9 mouse cellular contexts compared by ENCODE assay signal in genomic region chr10:121428011-121428711, GRCm38 (mm10). TPM values are rescaled to one million over a fixed set of nuclear protein-coding genes. Genes with fewer than 3 reads are reported as not detected.
DNase-seq lines count a peak whose midpoint lies in the region; TF ChIP-seq lines count a peak whose summit lies in the region.
"Had no signal": no experiment of that assay in that cellular context is flagged by ENCODE, and none has a peak within 500 bp of the region (broad histone marks: within the 10 kb centered on the region; RNA-seq: fewer than 3 reads in every experiment).

No protein-coding gene starts in this region.

- TF ChIP-seq CTCF in ES-Bruce4 (IDR thresholded peaks at IDR 0.05; ENCODE audit: low read depth, low read length): no peak
- no peak for TF ChIP-seq CTCF in cortical plate, adult 2 months (IDR thresholded peaks at IDR 0.05; ENCODE audit: extremely low read depth, insufficient read depth, low read length)

- 0 out of 2 replicates have a peak overlapping the region, but pooled peaks have one; percentile 10 for H3K27ac ChIP-seq in ES-Bruce4 (ENCODE audit: insufficient read depth, low read length)
- H3K27ac ChIP-seq in cortical plate, adult 2 months (ENCODE audit: insufficient read depth, low read length): peak overlapping the region; percentile 55
- peak overlapping the region; percentile 87 for H3K27ac ChIP-seq in limb, embryonic 10.5 days
- H3K27ac ChIP-seq: forebrain, embryonic 13.5 days had no signal

- DNase-seq in left cerebral cortex, adult 18-20 months (ENCODE audit: low spot score in 2 of 2): peak; percentile 50 to 65
- no peak for DNase-seq in left cerebral cortex, adult 11 months (ENCODE audit: low spot score)
- no peak for DNase-seq in limb, embryonic 10.5 days (ENCODE audit: low spot score)
- no peak for DNase-seq in adrenal gland, adult 8-10 months
- DNase-seq in retina, embryonic 14.5 days (ENCODE audit: low spot score): no peak
- no peak for DNase-seq in cerebellum, postnatal 10 days

- no peak for TF ChIP-seq POLR2A in ES-Bruce4 (IDR thresholded peaks at IDR 0.05; ENCODE audit: insufficient read depth, low read length)
- TF ChIP-seq POLR2A in cortical plate, adult 2 months (IDR thresholded peaks at IDR 0.05; ENCODE audit: extremely low read depth, insufficient read depth, low read length): peak; percentile 53; the same call in 1 of the 2 replicates

- peaks cover 21% of the 10 kb centered on the region for H3K4me1 ChIP-seq in ES-Bruce4 (ENCODE audit: control insufficient read depth, insufficient read depth, low read length)
- H3K4me1 ChIP-seq in cortical plate, adult 2 months (ENCODE audit: control insufficient read depth, insufficient read depth, low read length): peaks cover 17% of the 10 kb centered on the region
- H3K4me1 ChIP-seq in limb, embryonic 10.5 days: peaks cover 93% of the 10 kb centered on the region

- no peaks in the 10 kb centered on the region for H3K27me3 ChIP-seq in ES-Bruce4 (ENCODE audit: control insufficient read depth, insufficient read depth, low read length, poor library complexity, severe bottlenecking)
- no peaks in the 10 kb centered on the region for H3K27me3 ChIP-seq in limb, embryonic 10.5 days (ENCODE audit: low read depth, poor library complexity, severe bottlenecking)

- peak overlapping the region; percentile 21 for H3K4me3 ChIP-seq in ES-Bruce4 (ENCODE audit: low read depth, low read length)
- no peak overlapping the region for H3K4me3 ChIP-seq in cortical plate, adult 2 months (ENCODE audit: insufficient read depth, low read length)
- no peak overlapping the region for H3K4me3 ChIP-seq in limb, embryonic 10.5 days
- H3K4me3 ChIP-seq: forebrain, embryonic 13.5 days had no signal

- H3K9ac ChIP-seq in ES-Bruce4 (ENCODE audit: low read depth, poor library complexity, severe bottlenecking): no peak overlapping the region
- H3K9ac ChIP-seq: forebrain, embryonic 13.5 days had no signal

- whole genome bisulfite sequencing in limb, embryonic 10.5 days: 84% methylated on average over 15 of the region's 15 CpGs

- TF ChIP-seq EP300 in ES-Bruce4 (IDR thresholded peaks at IDR 0.05; ENCODE audit: insufficient read depth, low read depth, low read length): no peak

- no peaks in the 10 kb centered on the region for H3K36me3 ChIP-seq in ES-Bruce4 (ENCODE audit: control insufficient read depth, insufficient read depth, low read length, poor library complexity, severe bottlenecking)
- H3K36me3 ChIP-seq in limb, embryonic 10.5 days: peaks cover 5% of the 10 kb centered on the region; the same call in 1 of the 2 replicates

- no peaks in the 10 kb centered on the region for H3K9me3 ChIP-seq in ES-Bruce4 (replicated peaks; ENCODE audit: control insufficient read depth, insufficient read depth, low read length, poor library complexity, severe bottlenecking)
- H3K9me3 ChIP-seq in limb, embryonic 10.5 days (replicated peaks): no peaks in the 10 kb centered on the region
- H3K9me3 ChIP-seq: forebrain, embryonic 13.5 days had no signal

RNA-seq across cellular contexts. Expression of gene Rassf3, which starts 48.0 kb away (rescaled TPM):
- total RNA-seq in left cerebral cortex, adult 18-20 months (2021): 10 to 100 TPM; 39.4 to 49.7 TPM
- 41.7 and 46.6 TPM in 2 replicates for polyA plus RNA-seq in ES-Bruce4 (2011; ENCODE audit: insufficient read depth, insufficient read length, low read depth, missing spikeins)
- polyA plus RNA-seq in cortical plate, adult 2 months (2012; rRNA removed): 40.8 and 41.2 TPM in 2 replicates
- 18.0 and 21.1 TPM in 2 replicates for polyA plus RNA-seq in limb, embryonic 10.5 days (2016; fragmentation: Nextera tagmentation; extraction: Ambion mirVana)
- total RNA-seq in adrenal gland, adult 8-10 months (2022): 10 to 100 TPM; 36.3 to 54.6 (median 44.0) TPM

Comparison
In these comparisons a context has a peak if more than half of its experiments do, and no peak if none do; other contexts are left out.
1. DNase-seq: peak in left cerebral cortex, adult 18-20 months (2 of 2); none in left cerebral cortex, adult 11 months (single experiment), limb, embryonic 10.5 days (single experiment), adrenal gland, adult 8-10 months (single experiment), retina, embryonic 14.5 days (single experiment) and cerebellum, postnatal 10 days (0 of 2).
2. H3K27ac ChIP-seq: peak in every context shown above with its lines; median percentile 87 in limb, embryonic 10.5 days; 55 in cortical plate, adult 2 months; 10 in ES-Bruce4.